Mouse (Mus musculus) olfactory bulb, adult 2 months (tissue): Measurements from ENCODE around the gene Thap4.

ENCODE experiments used
- CTCF ChIP-seq: fragments of 200-500 bp; IDR thresholded peaks from 2 replicates; pipeline ENCODE4 v1.5.1; 2012; ENCODE audit warnings: low read depth, mild to moderate bottlenecking, low read length, moderate library complexity; ENCODE audit not compliant: insufficient read depth
- POLR2A ChIP-seq: fragments of 200-500 bp; IDR thresholded peaks from 2 replicates; pipeline ENCODE4 v1.6.1; 2012; ENCODE audit warnings: mild to moderate bottlenecking, low read depth, low read length, moderate library complexity; ENCODE audit not compliant: insufficient read depth

GRCm38 (mm10) chr1:93685401-93686244 lies 69.0 kb downstream of the Thap4 start, which contains the start of gene Bok:
- TF ChIP-seq POLR2A (no peak), CTCF (no peak)
